Mouse (Mus musculus) stomach, postnatal 0 days (tissue): ENCODE measurements around the gene Gm49355. TPM values are rescaled to one million over a fixed set of nuclear protein-coding genes. Genes with fewer than 3 reads are reported as not detected.

ENCODE experiments used
- ATAC-seq: fragments of 200-750 bp; cut with Nextera tagmentation; 2 replicates; pipeline ENCODE4 v1.8.0; 2017; ENCODE audit not compliant: low FRiP score, low TSS enrichment
- DNase-seq: peaks from one replicate; pipeline ENCODE4 v3.0.0-alpha.2; 2016; ENCODE audit warnings: low spot score
- H3K27ac ChIP-seq: fragments of 300-500 bp; sonication (generic); replicated peaks from 2 replicates; pipeline ENCODE4 v1.5.1; 2014; ENCODE audit warnings: mild to moderate bottlenecking, control low read depth
- H3K27me3 ChIP-seq: fragments of 300-500 bp; sonication (generic); 2 replicates; pipeline ENCODE4 v1.6.1; 2014; ENCODE audit warnings: low read length; ENCODE audit not compliant: control insufficient read depth, insufficient read depth
- H3K36me3 ChIP-seq: fragments of 300-500 bp; sonication (generic); 2 replicates; pipeline ENCODE4 v1.6.1; 2014; ENCODE audit warnings: low read length, mixed read lengths; ENCODE audit not compliant: control insufficient read depth, insufficient read depth
- H3K4me1 ChIP-seq: fragments of 300-500 bp; sonication (generic); replicated peaks from 2 replicates; pipeline ENCODE4 v1.6.1; 2014; ENCODE audit warnings: antibody characterized with exemption; ENCODE audit not compliant: control insufficient read depth, insufficient read depth
- H3K4me2 ChIP-seq: fragments of 300-500 bp; sonication (generic); replicated peaks from 2 replicates; pipeline ENCODE4 v1.6.1; 2014; ENCODE audit warnings: low read depth, mild to moderate bottlenecking, control low read depth, moderate library complexity
- H3K4me3 ChIP-seq: fragments of 300-500 bp; sonication (generic); 2 replicates; pipeline ENCODE4 v1.5.1; 2014; ENCODE audit warnings: low read depth, low read length, control low read depth
- H3K9ac ChIP-seq: fragments of 300-500 bp; sonication (generic); 2 replicates; pipeline ENCODE4 v1.6.1; 2014; ENCODE audit warnings: mild to moderate bottlenecking, low read length, control low read depth, mixed read lengths
- H3K9me3 ChIP-seq: fragments of 300-500 bp; sonication (generic); 2 replicates; pipeline ENCODE4 v1.6.1; 2016; ENCODE audit warnings: low read length; ENCODE audit not compliant: control insufficient read depth
- CTCF ChIP-seq: IDR thresholded peaks from 2 replicates; pipeline ENCODE4 v1.5.1; 2016; ENCODE audit warnings: antibody characterized with exemption, low read depth, mild to moderate bottlenecking, moderate library complexity
- EP300 ChIP-seq: optimal IDR thresholded peaks from 2 replicates; pipeline ENCODE3; 2016; ENCODE audit warnings: antibody characterized with exemption
- WGBS: fragments of 180-500 bp; shearing (Covaris S2); extraction: QIAGEN DNeasy Blood & Tissue Kit; methylation state at CpG from one replicate; pipeline ENCODE4 v1.1.7; 2014; 5-methylcytosine and 5-hydroxymethylcytosine counted together
- polyA plus RNA-seq: library from polyadenylated mRNA; unstranded; fragments of >200 nt; fragmentation: Nextera tagmentation; extraction: Ambion mirVana; gene quantifications from 2 replicates; pipeline ENCODE4 v1.2.1, GENCODE M21; 2015

Gene Gm49355
- polyA plus RNA-seq, 1 experiment from 2014 or later, result 0.16 TPM

DNA sequence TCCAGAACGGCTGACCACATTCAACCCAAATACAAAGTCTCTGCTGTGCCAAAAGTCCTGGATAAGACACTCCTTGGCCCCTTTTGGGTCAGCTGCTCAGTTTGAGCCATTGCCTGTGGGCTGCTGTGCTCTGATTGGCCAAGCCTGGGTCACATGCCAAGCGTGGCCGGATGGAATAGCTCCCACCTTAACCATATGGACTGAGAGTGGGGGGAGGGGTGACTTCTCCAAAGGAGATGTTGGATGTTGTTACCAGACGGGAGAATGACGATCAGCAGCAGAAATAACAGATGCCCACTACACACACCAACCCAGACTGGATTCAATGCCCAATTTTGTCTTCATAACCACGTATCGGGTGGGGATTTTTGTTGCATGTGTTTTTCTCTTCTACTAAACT, 51.1 kb downstream of the Gm49355 start:
- no peak for TF ChIP-seq EP300
- TF ChIP-seq CTCF, result no peak
- H3K27ac ChIP-seq, result no peak overlapping the region
- H3K4me1 ChIP-seq, result no peaks in the 10 kb centered on the region
- no peak overlapping the region for H3K9ac ChIP-seq
- H3K4me2 ChIP-seq, result no peak overlapping the region
- H3K36me3 ChIP-seq, result no peaks in the 10 kb centered on the region
- no peak overlapping the region for H3K4me3 ChIP-seq
- 47% methylated on average over 7 of the region's 7 CpGs for WGBS
- H3K9me3 ChIP-seq, result no peaks in the 10 kb centered on the region
- no peak for DNase-seq
- ATAC-seq, result no peak
- H3K27me3 ChIP-seq, result peaks cover 10% of the 10 kb centered on the region; the same call in 1 of the 2 replicates

DNA sequence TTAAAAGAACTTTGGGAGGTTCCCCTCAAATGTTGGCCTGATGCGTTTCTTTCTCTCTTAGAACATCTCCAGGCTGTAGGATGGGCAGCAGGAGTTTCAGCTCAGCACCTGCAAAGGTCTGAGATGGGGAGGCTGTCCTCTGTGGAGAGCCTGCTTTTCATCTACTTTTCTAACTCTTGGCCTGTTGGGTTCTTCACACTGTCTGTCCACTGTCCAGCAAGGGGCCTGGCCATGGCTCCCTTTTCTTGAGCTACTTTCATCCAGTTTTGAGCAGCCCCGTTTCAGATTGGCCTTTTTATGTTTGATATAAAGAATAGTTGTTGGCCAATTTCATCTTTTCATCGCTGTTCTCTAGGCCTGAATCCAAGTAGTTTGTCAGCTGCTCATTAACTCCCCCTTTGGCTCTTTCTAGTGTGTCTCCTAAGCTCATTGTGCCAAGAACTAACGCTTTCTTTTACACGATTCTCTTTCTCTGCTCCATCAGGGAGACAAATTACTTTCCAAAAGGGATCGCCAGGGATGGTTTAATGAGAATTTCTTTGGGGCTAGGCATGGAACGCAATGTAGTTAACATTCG, 53.7 kb downstream of the Gm49355 start:
- TF ChIP-seq CTCF, result no peak
- no peak for TF ChIP-seq EP300
- 15% methylated on average over 8 of the region's 8 CpGs for WGBS
- H3K36me3 ChIP-seq, result no peaks in the 10 kb centered on the region
- peaks cover 30% of the 10 kb centered on the region for H3K27me3 ChIP-seq
- H3K9me3 ChIP-seq, result no peaks in the 10 kb centered on the region
- no peak for ATAC-seq
- no peak overlapping the region for H3K27ac ChIP-seq
- DNase-seq, result no peak
- H3K9ac ChIP-seq, result no peak overlapping the region
- H3K4me2 ChIP-seq, result no peak overlapping the region
- H3K4me3 ChIP-seq, result no peak overlapping the region
- H3K4me1 ChIP-seq, result no peaks in the 10 kb centered on the region

GRCm38 (mm10) chr14:12337998-12338809, 54.4 kb downstream of the Gm49355 start:
- H3K36me3 ChIP-seq, result no peaks in the 10 kb centered on the region
- H3K4me3 ChIP-seq, result no peak overlapping the region
- H3K4me1 ChIP-seq, result no peaks in the 10 kb centered on the region
- no peak overlapping the region for H3K27ac ChIP-seq
- H3K9ac ChIP-seq, result no peak overlapping the region
- WGBS, result 8% methylated on average over 16 of the region's 16 CpGs
- no peak for TF ChIP-seq CTCF
- no peak for TF ChIP-seq EP300
- ATAC-seq, result no peak
- no peak overlapping the region for H3K4me2 ChIP-seq
- H3K9me3 ChIP-seq, result no peaks in the 10 kb centered on the region
- peaks cover 35% of the 10 kb centered on the region for H3K27me3 ChIP-seq
- DNase-seq, result no peak

GRCm38 (mm10) chr14:12338811-12339565, 55.2 kb downstream of the Gm49355 start:
- ATAC-seq, result no peak
- H3K4me2 ChIP-seq, result no peak overlapping the region

GRCm38 (mm10) chr14:12340238-12341074, 56.7 kb downstream of the Gm49355 start:
- Histone ChIP-seq H3K4me3 (no peak overlapping the region), H3K36me3 (no peaks in the 10 kb centered on the region), H3K27me3 (peaks cover 52% of the 10 kb centered on the region), H3K4me2 (no peak overlapping the region), H3K9me3 (no peaks in the 10 kb centered on the region), H3K4me1 (no peaks in the 10 kb centered on the region), H3K27ac (no peak overlapping the region), H3K9ac (no peak overlapping the region)
- DNase-seq (no peak), ATAC-seq (no peak)
- under 1% methylated on average over 19 of the region's 19 CpGs for WGBS
- TF ChIP-seq CTCF (no peak), EP300 (no peak)

More at GRCm38 (mm10) chr14:12338811-12339565, 55.2 kb downstream of the Gm49355 start:
- H3K4me3 ChIP-seq, result no peak overlapping the region
- TF ChIP-seq CTCF (no peak), EP300 (no peak)
- no peaks in the 10 kb centered on the region for H3K4me1 ChIP-seq
- H3K27ac ChIP-seq, result no peak overlapping the region
- DNase-seq, result no peak
- H3K9ac ChIP-seq, result no peak overlapping the region
- H3K9me3 ChIP-seq, result no peaks in the 10 kb centered on the region
- 4% methylated on average over 10 of the region's 10 CpGs for WGBS
- H3K27me3 ChIP-seq, result peaks cover 37% of the 10 kb centered on the region
- H3K36me3 ChIP-seq, result no peaks in the 10 kb centered on the region
